ENCODE assay signal across 18 mouse cellular contexts in the genomic region with DNA sequence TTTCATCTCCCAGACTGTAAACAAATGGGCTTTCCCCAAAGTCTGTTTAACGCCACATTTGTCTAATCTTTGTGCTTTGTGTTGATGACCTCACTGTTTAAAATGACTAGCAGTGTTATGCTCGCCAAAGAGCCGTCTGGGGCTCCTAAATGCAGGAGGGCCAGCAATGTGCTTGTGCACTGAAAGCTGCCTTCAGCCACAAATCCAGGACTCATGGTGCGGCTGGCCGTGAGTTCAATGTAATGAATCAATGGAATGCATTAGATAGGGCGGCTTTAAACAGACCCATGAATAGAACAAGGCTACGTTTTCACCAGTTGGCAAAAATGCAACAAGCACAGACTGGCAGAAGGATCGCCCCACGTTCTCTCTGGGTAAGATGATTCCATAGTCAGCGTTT.
"Had no signal": no experiment of that assay in that cellular context is flagged by ENCODE, and none has a peak within 500 bp of the region (broad histone marks: within the 10 kb centered on the region; RNA-seq: fewer than 3 reads in every experiment).

No protein-coding gene starts in this region.

- H3K4me3 ChIP-seq: midbrain, embryonic 10.5 days; midbrain, embryonic 12.5 days; myocyte; neural tube, embryonic 13.5 days; neural tube, embryonic 15.5 days had no signal

- H3K36me3 ChIP-seq: midbrain, embryonic 10.5 days; midbrain, embryonic 12.5 days; neural tube, embryonic 13.5 days; neural tube, embryonic 15.5 days had no signal

- H3K9me3 ChIP-seq: midbrain, embryonic 10.5 days; midbrain, embryonic 12.5 days; neural tube, embryonic 13.5 days; neural tube, embryonic 15.5 days had no signal

- H3K27ac ChIP-seq: midbrain, embryonic 10.5 days; midbrain, embryonic 12.5 days; neural tube, embryonic 13.5 days; neural tube, embryonic 15.5 days had no signal

- ATAC-seq: midbrain, embryonic 16.5 days had no signal

- H3K4me2 ChIP-seq: lung, embryonic 14.5 days; midbrain, embryonic 12.5 days; neural tube, embryonic 13.5 days; neural tube, embryonic 15.5 days had no signal

- H3K9ac ChIP-seq: lung, embryonic 14.5 days; midbrain, embryonic 12.5 days; neural tube, embryonic 13.5 days; neural tube, embryonic 15.5 days had no signal

- H3K4me1 ChIP-seq: midbrain, embryonic 10.5 days had no signal

- DNase-seq: lung, adult 18-20 months; lung, embryonic 14.5 days; lung, postnatal 14 days; midbrain, embryonic 14.5 days; retina, postnatal 1 day; right cerebral cortex, adult 18-20 months; right cerebral cortex, postnatal 25 days; right cerebral cortex, postnatal 4 days; spleen, adult 18-20 months; thymus, adult 18-20 months; thymus, postnatal 14 days; thymus, postnatal 36 days had no signal

- H3K27me3 ChIP-seq: midbrain, embryonic 12.5 days; neural tube, embryonic 13.5 days; neural tube, embryonic 15.5 days had no signal
